Mouse (Mus musculus) forebrain, embryonic 16.5 days (tissue): ENCODE data around the gene Slc22a20. TPM values are rescaled to one million over a fixed set of nuclear protein-coding genes. Genes with fewer than 3 reads are reported as not detected.

ENCODE experiments used
- ATAC-seq: fragments of 200-750 bp; cut with Nextera tagmentation; 2 replicates; pipeline ENCODE4 v1.8.0; 2017; ENCODE audit warnings: mild to moderate bottlenecking, moderate library complexity
- H3K27ac ChIP-seq: fragments of 300-500 bp; sonication (generic); 2 replicates; pipeline ENCODE4 v1.5.1; 2014; ENCODE audit warnings: low read length, control low read depth
- H3K27me3 ChIP-seq: fragments of 300-500 bp; sonication (generic); replicated peaks from 2 replicates; pipeline ENCODE4 v1.6.1; 2014; ENCODE audit warnings: low read length; ENCODE audit not compliant: control insufficient read depth, insufficient read depth
- H3K36me3 ChIP-seq: fragments of 300-500 bp; sonication (generic); 2 replicates; pipeline ENCODE4 v1.6.1; 2014; ENCODE audit not compliant: control insufficient read depth, insufficient read depth
- H3K4me1 ChIP-seq: fragments of 300-500 bp; sonication (generic); replicated peaks from 2 replicates; pipeline ENCODE4 v1.6.1; 2014; ENCODE audit warnings: low read length; ENCODE audit not compliant: control insufficient read depth, insufficient read depth
- H3K4me2 ChIP-seq: fragments of 300-500 bp; sonication (generic); 2 replicates; pipeline ENCODE4 v1.6.1; 2014; ENCODE audit warnings: mild to moderate bottlenecking, low read length, control low read depth
- H3K4me3 ChIP-seq: fragments of 300-500 bp; sonication (generic); replicated peaks from 2 replicates; pipeline ENCODE4 v1.5.1; 2014; ENCODE audit warnings: mild to moderate bottlenecking, low read length, control low read depth
- H3K9ac ChIP-seq: fragments of 300-500 bp; sonication (generic); replicated peaks from 2 replicates; pipeline ENCODE4 v1.6.1; 2014; ENCODE audit warnings: low read depth, low read length, control low read depth
- H3K9me3 ChIP-seq: fragments of 300-500 bp; sonication (generic); 2 replicates; pipeline ENCODE4 v1.6.1; 2016; ENCODE audit warnings: low read length; ENCODE audit not compliant: control insufficient read depth
- WGBS: fragments of 180-500 bp; shearing (Covaris S2); extraction: QIAGEN DNeasy Blood & Tissue Kit; methylation state at CpG from one replicate; pipeline ENCODE4 v1.1.7; 2014; 5-methylcytosine and 5-hydroxymethylcytosine counted together
- polyA plus RNA-seq: library from polyadenylated mRNA; unstranded; fragments of >200 nt; fragmentation: Nextera tagmentation; extraction: Ambion mirVana; gene quantifications from 2 replicates; pipeline ENCODE4 v1.2.1, GENCODE M21; 2015

The Slc22a20 gene
- polyA plus RNA-seq, 1 experiment from 2014 or later = not detected

GRCm38 (mm10) chr19:5950218-5950617, 35.7 kb downstream of the Slc22a20 start:
- peaks cover 8% of the 10 kb centered on the region; the same call in 1 of the 2 replicates for H3K36me3 ChIP-seq
- no peaks in the 10 kb centered on the region for H3K27me3 ChIP-seq
- H3K9me3 ChIP-seq = no peaks in the 10 kb centered on the region
- no peak overlapping the region for H3K27ac ChIP-seq
- H3K9ac ChIP-seq = no peak overlapping the region
- WGBS = 97% methylated on average over 11 of the region's 11 CpGs
- no peak for ATAC-seq
- H3K4me3 ChIP-seq = no peak overlapping the region
- no peak overlapping the region for H3K4me2 ChIP-seq
- H3K4me1 ChIP-seq = no peaks in the 10 kb centered on the region

GRCm38 (mm10) chr19:5945891-5946290, 40.1 kb downstream of the Slc22a20 start:
- H3K4me3 ChIP-seq = no peak overlapping the region
- no peak overlapping the region for H3K27ac ChIP-seq
- no peaks in the 10 kb centered on the region for H3K9me3 ChIP-seq
- no peaks in the 10 kb centered on the region for H3K4me1 ChIP-seq
- no peak overlapping the region for H3K9ac ChIP-seq
- no peak overlapping the region for H3K4me2 ChIP-seq
- H3K36me3 ChIP-seq = peaks cover 6% of the 10 kb centered on the region; the same call in 1 of the 2 replicates
- WGBS = 85% methylated on average over 8 of the region's 8 CpGs
- no peak for ATAC-seq
- H3K27me3 ChIP-seq = no peaks in the 10 kb centered on the region

GRCm38 (mm10) chr19:5945027-5945426, 40.9 kb downstream of the Slc22a20 start:
- no peak overlapping the region for H3K4me2 ChIP-seq
- H3K9me3 ChIP-seq = no peaks in the 10 kb centered on the region
- H3K27me3 ChIP-seq = no peaks in the 10 kb centered on the region
- no peak overlapping the region for H3K27ac ChIP-seq
- WGBS = 81% methylated on average over 7 of the region's 7 CpGs
- H3K4me1 ChIP-seq = peaks cover 3% of the 10 kb centered on the region
- H3K9ac ChIP-seq = no peak overlapping the region
- H3K4me3 ChIP-seq = no peak overlapping the region
- no peak for ATAC-seq
- peaks cover 3% of the 10 kb centered on the region; the same call in 1 of the 2 replicates for H3K36me3 ChIP-seq

GRCm38 (mm10) chr19:5944145-5944544, 41.8 kb downstream of the Slc22a20 start:
- Histone ChIP-seq H3K9ac (no peak overlapping the region), H3K4me2 (no peak overlapping the region), H3K27me3 (no peaks in the 10 kb centered on the region), H3K4me1 (peaks cover 7% of the 10 kb centered on the region), H3K9me3 (no peaks in the 10 kb centered on the region), H3K27ac (no peak overlapping the region), H3K4me3 (no peak overlapping the region), H3K36me3 (peaks cover 3% of the 10 kb centered on the region; the same call in 1 of the 2 replicates)
- 77% methylated on average over 8 of the region's 8 CpGs for WGBS
- no peak for ATAC-seq

GRCm38 (mm10) chr19:5943404-5943803, 42.5 kb downstream of the Slc22a20 start:
- Histone ChIP-seq H3K9me3 (no peaks in the 10 kb centered on the region), H3K9ac (no peak overlapping the region), H3K36me3 (peaks cover 3% of the 10 kb centered on the region; the same call in 1 of the 2 replicates), H3K27ac (no peak overlapping the region), H3K4me2 (no peak overlapping the region), H3K4me3 (no peak overlapping the region), H3K4me1 (peaks cover 7% of the 10 kb centered on the region), H3K27me3 (no peaks in the 10 kb centered on the region)
- no peak for ATAC-seq
- WGBS = 92% methylated on average over 15 of the region's 15 CpGs

- Histone ChIP-seq H3K27ac (no peak overlapping the region), H3K27me3 (no peaks in the 10 kb centered on the region), H3K4me1 (peaks cover 13% of the 10 kb centered on the region), H3K9me3 (no peaks in the 10 kb centered on the region), H3K36me3 (peaks cover under 1% of the 10 kb centered on the region; the same call in 1 of the 2 replicates), H3K9ac (no peak overlapping the region), H3K4me3 (no peak overlapping the region), H3K4me2 (no peak overlapping the region)
- ATAC-seq = no peak
- WGBS = 93% methylated on average over 7 of the region's 7 CpGs
Observed at GRCm38 (mm10) chr19:5942581-5942980, 43.4 kb downstream of the Slc22a20 start.

- Histone ChIP-seq H3K9me3 (no peaks in the 10 kb centered on the region), H3K36me3 (no peaks in the 10 kb centered on the region), H3K27me3 (no peaks in the 10 kb centered on the region), H3K4me3 (no peak overlapping the region), H3K27ac (peak overlapping the region; percentile 47; the same call in 1 of the 2 replicates), H3K4me2 (no peak overlapping the region), H3K9ac (no peak overlapping the region), H3K4me1 (peaks cover 18% of the 10 kb centered on the region)
- no peak for ATAC-seq
- 89% methylated on average over 10 of the region's 10 CpGs for WGBS
Observed at GRCm38 (mm10) chr19:5940656-5941055, 45.3 kb downstream of the Slc22a20 start.

- Histone ChIP-seq H3K27me3 (no peaks in the 10 kb centered on the region), H3K9me3 (no peaks in the 10 kb centered on the region), H3K9ac (no peak overlapping the region), H3K4me2 (no peak overlapping the region), H3K27ac (peak overlapping the region; percentile 19; the same call in 1 of the 2 replicates), H3K4me3 (no peak overlapping the region), H3K36me3 (no peaks in the 10 kb centered on the region), H3K4me1 (peaks cover 18% of the 10 kb centered on the region)
- ATAC-seq = 0 out of 2 replicates have a peak, but pooled peaks have one; percentile 33
- WGBS = 47% methylated on average over 4 of the region's 4 CpGs
Observed at GRCm38 (mm10) chr19:5940173-5940572, 45.8 kb downstream of the Slc22a20 start.

GRCm38 (mm10) chr19:5939715-5940114, 46.2 kb downstream of the Slc22a20 start:
- Histone ChIP-seq H3K9ac (no peak overlapping the region), H3K36me3 (no peaks in the 10 kb centered on the region), H3K9me3 (no peaks in the 10 kb centered on the region), H3K4me1 (peaks cover 18% of the 10 kb centered on the region), H3K27ac (peak overlapping the region; percentile 19), H3K27me3 (no peaks in the 10 kb centered on the region), H3K4me3 (no peak overlapping the region), H3K4me2 (no peak overlapping the region)
- ATAC-seq = 0 out of 2 replicates have a peak, but pooled peaks have one; percentile 18
- WGBS = 58% methylated on average over 5 of the region's 5 CpGs

- no peaks in the 10 kb centered on the region for H3K27me3 ChIP-seq
- H3K36me3 ChIP-seq = no peaks in the 10 kb centered on the region
- no peaks in the 10 kb centered on the region for H3K9me3 ChIP-seq
- H3K9ac ChIP-seq = no peak overlapping the region
- H3K4me1 ChIP-seq = peaks cover 18% of the 10 kb centered on the region
- no peak for ATAC-seq
- no peak overlapping the region for H3K27ac ChIP-seq
- H3K4me3 ChIP-seq = no peak overlapping the region
- 87% methylated on average over 6 of the region's 6 CpGs for WGBS
- no peak overlapping the region for H3K4me2 ChIP-seq
Observed at GRCm38 (mm10) chr19:5938516-5938915, 47.4 kb downstream of the Slc22a20 start.
